Mouse (Mus musculus): Measurements from ENCODE around the gene Adar.
A peak's percentile ranks its signal among the peaks of the same experiment; 100 is the strongest.

The Adar gene

DNA sequence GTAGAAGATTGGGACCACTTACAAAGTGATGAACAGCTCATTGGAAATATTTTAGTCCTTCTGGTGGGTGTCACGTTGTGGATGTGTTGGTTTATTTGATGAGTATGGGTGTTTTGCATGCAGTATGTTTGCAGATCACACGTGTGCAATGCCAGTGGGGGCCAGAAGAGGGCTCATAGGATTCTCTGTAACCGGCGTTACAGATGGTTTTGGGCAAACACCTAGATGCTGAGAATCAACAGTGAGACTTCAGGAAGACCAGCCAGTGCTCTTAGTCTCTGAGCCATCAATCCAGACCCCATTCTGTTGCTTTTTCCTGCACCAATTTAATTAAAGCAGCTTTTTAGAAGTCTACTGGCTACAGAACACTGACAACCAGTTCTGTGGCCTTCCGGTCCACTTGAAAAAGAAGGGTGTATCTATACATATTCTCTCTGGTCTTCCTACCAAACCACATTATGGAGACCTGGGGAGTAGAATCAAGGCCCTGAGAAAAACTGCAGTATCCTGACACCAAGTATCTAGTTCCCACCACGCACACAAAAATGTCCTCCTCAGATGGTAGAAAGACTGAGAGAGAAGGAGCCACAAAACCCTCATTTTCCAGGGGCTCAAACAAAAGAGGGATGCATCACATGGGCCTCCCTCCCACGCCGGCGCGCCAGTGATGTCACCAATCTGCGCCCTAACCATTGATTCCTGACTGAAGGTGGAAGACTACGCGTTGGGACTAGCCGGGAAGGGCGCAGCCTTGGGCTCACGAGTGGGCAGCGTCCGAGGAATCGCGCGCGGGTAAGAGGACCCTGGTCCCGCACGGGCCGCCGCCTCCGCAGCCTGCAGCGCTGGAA, at the start of gene Adar:
Gene Adar, plus strand, starts transcription at position 664 of the 848 bp plus-strand sequence.
- peak; percentile 97 for DNase-seq

DNA sequence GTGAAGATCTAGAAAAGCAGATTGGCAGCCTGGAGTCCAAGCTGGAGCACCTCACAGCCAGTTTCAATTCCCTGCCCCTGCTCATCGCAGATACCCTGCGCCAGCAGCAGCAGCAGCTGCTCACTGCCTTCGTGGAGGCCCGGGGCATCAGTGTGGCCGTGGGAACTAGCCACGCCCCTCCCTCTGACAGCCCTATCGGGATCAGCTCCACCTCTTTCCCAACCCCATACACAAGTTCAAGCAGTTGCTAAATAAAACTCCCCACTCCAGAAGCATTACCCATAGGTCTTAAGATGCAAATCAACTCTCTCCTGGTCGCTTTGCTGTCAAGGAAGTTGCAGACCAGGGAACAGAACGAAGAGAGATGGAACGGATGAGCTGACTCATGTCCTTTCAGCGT, 47.7 kb upstream of the Adar start:
- DNase-seq: no peak

DNA sequence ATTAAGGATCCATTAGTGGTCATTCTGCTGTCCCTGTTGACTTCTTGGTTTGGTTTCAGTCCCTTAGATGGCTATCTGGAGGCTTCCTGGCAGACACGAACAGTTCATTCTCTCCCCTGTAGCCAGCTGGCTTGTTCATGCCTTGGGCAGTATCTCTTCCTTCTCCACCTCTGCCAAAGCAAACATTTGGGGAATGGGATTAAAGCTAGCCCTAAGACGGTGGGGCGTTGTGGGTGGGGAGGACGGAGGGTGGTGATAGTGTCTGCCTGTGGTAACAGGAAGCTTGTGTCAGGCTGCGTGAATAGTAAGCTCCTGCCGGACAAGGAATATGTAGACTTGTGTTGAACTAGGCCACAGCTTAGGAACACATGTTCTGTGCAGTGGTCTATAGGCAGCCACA, 43.5 kb upstream of the Adar start:
- peak; percentile 91 for DNase-seq

DNA sequence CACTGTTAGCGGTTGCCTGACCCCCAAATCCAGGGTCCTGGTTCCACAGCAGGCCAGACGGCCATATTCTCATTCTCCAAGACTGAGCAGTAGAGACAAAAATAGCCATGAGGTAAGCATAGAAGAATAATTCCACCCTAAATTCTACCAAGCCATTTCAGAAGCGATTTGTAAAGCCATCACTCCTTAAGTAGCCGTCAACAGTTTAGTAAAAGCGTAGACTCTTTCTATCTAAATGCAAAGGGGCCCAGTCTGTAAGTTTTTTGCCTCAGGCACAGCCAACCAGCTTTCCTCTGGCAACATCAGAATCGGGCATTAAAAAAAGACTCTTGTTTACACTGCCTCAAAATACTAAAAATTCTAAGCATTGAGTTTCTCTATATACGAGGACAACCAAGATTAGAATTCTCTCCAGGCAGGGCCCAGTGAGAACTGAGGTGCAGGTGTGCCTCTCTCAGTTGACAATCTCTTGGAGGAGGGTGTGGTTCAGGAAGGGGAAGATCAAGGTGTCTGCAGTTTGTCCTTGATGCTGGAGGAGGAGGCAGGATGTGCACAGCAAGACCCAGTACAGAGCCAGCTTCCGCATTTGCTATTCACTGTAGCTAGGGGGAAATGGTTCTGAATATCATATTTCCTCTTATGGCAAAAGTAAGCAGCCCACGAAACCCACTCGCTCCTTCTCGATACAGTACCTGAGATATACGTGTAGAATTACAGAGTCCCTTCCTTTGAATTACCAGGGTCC, 42.1 kb upstream of the Adar start:
- no peak for DNase-seq

DNA sequence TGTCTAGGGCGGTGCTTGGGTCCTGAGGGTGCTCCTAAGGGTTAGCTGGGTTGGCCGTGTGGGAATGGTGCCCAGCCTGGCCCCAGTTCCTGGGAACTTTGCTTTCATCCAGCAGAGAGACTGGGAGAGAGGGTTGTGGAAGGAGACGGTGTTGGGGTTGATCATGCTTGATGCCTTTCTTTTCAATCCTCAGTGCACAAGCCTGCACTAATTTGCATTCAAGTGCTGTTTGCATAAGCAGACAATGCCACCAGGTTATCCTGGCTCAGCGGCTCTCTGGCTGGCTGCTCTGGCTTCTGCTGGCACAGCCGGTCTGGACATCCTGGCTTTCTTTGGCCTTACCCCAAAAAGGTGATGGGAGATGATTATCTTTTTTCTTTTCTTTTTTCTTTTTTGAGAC, 37.2 kb upstream of the Adar start:
- no peak for DNase-seq

DNA sequence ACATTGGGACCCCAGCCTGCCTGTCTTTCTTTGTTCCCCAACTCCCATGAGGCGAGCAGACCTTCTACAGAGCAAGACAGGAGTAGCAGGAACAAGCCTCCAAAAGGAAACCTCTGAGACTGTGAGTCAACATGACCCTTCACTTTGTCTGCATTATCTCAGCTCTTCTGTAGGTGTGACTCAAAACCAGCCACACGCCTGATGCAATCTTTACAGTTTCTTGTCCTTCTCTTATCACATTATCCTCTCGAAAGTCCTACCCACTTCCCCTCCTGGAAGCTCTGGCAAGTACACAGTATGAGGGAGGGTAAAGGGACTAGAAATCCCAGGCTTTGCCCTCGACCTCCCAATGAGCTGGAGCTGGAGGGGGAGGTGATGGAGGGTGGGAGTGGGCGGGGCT, 28.8 kb upstream of the Adar start:
- no peak for DNase-seq

DNA sequence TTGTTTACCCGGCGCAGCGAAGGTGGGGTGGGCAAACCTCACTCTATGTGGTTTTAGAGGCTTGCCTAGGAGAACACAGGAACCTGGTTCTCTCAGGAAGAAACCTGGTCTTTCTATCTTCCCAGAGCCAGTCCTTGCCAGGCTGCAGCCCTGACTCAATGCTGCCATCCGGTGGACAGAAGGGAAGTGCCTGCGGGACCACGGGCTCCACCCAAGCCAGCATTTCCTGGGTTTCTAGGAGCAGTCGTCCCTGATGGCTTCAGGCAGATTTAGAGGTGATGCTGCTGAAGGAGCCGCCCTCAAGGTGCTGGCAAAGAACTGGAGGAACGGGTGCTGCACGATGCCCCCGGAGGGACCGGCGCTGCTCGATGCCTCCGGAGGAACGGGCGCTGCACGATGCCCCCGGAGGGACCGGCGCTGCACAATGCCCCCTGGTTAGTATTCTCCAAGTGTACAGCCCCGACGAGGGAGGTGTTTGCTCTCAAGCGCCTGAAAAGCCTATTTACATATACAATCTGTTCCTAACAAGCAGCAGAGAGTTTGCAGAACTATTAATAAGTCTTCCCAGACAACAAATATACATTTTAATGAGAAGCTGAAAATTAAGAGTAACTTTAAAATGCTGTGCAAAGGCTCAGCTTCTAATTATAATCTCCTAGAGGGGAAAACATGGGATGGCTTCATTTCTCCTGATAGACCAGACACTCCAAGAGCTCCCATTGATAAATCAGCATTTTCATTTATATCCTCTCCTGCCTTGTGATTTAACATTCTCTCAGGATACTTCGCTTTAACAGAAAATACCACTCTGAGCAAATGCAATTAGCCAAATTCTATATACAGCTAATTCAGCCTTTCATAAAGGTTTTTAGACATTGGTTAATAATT, 25.9 kb upstream of the Adar start:
- DNase-seq: peak; percentile 97

DNA sequence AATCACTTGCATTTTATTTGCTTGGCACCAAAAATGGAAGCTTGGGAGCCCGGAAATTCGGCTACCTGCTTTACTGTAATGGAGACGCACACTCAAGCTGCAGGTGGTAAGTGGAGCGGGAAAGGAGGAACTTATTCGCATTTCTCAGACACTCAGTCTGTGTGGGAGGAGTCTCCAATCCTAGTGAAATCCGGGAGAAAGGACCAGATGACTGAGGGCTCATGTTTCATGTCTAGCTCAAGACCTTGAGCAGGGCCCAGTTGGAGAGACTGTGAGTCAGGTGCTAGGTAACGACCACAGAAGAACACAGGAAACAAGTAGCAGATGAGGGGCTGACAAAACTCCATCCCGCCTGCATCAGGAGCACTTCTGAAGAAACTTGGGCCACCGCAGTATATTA, 23.0 kb upstream of the Adar start:
- no peak for DNase-seq

DNA sequence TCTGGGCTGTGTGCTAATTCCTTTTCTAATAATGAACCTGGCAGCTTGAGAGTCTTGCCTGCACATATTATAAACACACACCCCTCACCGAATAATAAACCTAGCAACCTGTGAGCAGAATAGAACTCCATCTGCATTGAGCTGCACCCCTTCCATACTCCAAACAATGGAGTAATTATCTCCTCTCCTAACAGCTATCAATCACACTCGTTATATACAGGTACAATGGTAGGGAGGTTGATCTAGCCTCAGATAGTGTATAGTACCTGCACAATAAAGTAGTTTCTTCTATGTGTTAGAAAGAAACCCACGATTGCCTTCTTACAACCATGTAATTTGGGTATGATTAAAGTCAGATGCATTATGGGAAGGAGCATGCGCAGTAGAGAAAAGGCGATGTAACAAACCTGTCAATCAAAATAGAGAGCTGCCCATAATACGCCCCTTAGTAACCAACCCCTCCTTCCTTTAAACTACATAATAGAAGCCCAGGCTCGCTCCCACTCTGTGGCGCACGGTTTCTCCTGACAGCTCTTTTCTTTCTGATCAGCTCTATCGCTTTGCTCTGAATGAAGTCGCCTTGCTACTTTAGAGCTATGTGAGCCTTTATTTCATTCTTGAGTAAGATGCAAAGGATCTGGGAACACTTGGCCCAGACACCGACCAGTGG, 18.5 kb upstream of the Adar start:
- DNase-seq: peak; percentile 35

DNA sequence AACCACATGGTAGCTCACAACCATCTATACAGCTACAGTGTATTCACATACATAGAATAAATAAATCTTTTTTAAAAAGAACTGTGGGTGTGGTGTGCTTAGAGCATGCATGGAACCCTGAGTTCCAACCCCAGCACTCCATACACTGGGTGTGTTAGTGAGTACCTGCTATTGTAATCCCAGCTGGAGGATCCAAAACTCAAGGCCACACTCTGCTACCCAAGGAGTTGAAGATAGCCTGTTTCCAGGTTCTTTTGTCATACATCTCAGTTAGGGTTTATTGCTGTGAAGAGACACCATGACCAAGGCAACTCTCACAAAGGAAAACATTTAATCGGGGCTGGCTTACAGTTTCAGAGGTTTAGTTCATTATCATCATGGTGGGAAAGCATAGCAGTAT, 15.9 kb upstream of the Adar start:
- DNase-seq: no peak

DNA sequence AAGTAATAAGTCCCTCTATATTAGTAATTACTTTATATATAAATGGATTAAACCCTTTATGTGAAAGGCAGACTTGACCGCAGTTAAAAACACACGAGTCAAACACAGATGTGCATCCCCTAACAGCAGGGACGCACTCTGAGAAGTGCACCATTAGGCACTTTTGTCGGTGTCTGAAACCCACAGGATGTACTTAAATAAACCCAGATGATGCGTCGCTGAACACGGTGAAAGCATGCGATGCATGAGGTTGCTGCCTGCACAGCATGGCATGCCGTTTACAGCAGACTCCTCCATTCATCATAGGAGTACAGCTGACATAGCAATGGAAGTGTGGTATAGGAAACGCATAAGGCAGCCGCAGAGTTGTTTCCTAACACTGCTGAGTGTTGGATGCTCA, 14.4 kb upstream of the Adar start:
- DNase-seq: peak; percentile 27

DNA sequence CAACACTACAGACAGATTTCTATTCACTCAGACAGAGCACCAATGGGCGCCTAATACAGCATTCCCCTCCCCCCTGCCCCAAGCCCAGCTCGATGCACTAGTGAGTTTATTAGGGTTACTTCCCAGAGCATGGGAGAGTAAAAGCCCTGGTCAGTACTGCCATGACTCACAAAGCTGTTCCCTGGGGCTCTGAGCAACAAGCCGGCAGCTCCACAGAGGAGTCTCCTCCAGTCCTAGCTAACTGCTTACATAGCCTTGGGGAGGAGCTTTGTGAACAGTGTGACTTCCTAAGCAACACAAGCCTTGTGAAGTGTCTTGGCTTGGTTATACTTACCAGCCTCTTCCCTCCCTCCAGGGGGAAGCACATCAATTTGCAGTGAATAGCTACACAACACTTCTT, 11.2 kb upstream of the Adar start:
- no peak for DNase-seq

DNA sequence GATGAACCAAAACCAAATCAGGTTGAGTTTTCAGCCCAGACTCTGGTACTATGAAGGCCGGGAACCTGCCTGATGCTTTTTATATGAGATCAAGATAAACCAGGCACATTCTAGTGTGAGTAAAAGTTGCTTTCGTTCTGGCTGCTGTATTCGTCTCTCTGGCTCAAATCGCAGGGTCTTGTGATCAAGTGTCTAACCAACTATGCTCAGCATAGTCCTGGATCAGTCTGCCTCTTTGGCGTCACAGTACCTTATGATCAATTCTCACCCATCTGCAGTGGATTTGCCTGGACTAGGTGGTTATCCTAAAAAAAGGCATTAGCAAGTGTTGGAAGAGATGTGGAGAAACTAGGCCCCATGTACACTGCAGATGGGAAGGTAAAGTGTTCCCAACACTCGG, 10.8 kb upstream of the Adar start:
- peak; percentile 72 for DNase-seq

DNA sequence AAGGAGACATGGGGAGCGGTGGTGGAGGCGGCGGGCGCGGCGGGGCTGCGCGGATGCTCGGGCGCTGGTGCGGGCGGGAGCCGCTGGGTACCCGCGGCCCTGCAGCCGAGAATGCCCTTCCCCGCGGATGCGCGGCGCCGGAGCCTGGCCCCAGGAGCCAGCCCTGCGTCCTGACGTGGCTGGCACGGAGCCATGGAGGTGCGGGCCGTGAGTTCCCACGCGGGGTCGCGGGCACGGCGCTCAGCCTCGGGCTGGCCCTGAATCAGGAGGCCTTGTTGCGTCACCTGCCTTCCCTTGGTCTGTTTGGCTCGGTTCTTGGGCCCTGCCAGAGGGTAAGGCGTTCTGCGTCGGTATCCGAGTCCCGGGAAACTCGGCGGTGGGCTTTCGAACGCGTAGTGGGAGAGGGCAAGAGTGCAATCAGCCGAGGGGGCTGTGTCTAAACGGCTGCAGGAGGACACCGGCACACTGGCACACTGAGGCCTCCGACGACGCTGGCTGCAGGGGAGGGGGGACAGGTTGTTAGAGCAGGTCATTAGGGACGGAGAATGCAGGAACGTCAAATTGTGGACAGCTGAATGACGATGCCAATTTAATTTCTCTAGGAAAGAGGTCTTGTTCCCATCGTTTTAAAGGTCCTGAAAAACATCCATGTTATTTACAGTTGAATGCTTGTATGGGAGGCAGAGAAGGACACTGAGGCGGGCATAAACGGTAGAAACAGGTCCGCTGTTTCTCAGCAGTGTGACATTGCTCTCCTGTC, 565 bp downstream of the Adar start:
- DNase-seq: peak; percentile 92

DNA sequence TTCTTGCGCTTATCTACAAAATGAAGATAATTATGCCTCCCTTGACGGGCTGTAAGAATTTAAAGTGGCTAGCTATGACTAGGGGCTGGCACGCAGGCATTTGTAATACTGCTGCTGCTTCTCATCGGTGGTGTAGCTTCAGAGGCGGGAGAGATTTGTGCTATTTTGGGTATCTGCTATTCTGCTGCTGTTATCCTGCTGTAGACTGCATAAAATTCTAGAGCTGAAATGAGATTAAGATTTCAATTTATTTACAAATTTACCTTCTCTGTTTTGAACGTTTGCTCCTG, 1.1 kb downstream of the Adar start:
- no peak for DNase-seq

DNA sequence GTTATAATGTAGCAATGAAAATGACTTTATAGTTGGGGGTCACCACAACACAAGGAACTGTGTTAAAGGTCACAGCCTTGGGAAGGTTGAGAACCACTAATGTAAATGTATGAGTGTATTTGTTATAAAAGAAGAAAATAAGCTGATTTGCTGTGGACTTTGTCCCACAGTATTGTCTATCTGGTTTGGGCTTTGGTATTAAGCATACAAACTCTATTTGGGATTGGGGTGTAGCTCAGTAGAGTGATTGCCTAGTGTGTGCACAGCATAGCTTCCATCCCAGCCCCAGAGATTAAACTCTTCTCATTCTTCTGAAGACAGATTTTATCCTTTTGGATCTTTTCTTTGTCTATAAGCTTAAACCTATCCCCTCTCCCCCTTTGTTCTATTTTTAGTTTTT, 7.2 kb downstream of the Adar start:
- no peak for DNase-seq

DNA sequence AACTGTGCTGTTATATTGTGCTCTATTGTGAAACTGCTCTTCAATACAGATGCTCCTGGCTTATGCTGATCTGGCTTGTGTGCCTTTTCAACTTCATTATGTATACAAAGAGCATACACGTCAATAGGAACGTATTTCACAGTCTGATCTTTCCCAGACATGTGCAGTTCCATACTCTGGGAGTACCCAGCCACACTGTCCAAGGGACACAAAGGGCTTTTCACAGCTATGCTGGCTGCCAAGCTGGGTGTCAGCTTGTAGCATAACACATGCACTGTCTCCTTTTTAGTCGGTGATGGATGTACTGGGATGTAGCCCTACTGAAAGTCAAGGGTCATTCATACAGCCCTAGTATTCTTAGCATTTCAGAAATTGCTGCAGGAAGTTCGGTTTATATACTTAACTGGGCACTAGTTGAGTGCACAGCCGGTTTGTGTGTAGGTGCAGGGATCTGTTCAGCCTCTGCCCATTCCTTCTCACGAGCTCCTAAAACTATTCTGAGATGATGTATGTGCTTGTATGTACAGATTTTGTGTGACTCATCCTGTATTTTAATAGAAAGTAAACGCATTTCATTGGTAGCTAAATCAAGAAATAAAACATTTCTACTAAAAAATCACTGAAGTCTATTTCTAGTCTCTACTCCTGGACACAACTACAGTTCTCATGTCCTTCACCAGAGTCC, 8.7 kb downstream of the Adar start:
- no peak for DNase-seq

DNA sequence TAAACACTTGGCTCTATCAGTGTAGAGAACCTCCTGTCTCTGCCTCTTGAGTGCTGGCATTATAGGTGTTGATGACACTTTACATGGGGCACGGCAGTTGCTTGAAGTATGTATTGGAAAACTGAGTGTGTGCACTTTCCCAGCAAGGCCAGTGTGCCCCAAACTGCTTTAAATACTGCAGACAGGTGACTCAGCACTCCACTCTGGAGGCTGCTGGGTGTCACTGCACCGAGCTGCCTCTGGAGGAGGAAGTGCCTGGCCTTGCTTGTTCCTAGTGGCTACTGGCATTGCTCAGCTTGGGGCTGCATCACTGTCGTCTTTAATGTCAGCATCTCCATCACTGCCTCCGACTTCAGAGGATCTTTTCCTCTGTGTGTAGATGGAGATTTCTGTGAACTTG, 12.2 kb downstream of the Adar start:
- DNase-seq: no peak

DNA sequence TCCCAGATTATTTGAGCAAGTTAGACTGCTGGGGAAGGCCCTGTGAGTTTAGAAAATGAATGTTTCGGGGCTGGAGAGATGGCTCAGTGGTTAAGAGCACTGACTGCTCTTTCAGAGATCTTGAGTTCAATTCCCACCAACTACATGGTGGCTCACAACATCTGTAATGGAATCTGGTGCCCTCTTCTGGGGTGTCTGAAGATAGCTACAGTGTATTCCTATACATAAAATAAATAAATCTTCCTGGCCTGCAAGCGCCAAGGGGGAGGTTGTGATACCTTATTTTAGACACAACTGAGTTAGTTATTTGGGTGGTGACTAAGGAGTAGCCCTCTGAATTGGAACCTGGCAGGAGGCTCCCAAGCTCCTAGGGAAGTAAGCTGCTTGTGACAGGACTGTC, 14.0 kb downstream of the Adar start:
- no peak for DNase-seq

DNA sequence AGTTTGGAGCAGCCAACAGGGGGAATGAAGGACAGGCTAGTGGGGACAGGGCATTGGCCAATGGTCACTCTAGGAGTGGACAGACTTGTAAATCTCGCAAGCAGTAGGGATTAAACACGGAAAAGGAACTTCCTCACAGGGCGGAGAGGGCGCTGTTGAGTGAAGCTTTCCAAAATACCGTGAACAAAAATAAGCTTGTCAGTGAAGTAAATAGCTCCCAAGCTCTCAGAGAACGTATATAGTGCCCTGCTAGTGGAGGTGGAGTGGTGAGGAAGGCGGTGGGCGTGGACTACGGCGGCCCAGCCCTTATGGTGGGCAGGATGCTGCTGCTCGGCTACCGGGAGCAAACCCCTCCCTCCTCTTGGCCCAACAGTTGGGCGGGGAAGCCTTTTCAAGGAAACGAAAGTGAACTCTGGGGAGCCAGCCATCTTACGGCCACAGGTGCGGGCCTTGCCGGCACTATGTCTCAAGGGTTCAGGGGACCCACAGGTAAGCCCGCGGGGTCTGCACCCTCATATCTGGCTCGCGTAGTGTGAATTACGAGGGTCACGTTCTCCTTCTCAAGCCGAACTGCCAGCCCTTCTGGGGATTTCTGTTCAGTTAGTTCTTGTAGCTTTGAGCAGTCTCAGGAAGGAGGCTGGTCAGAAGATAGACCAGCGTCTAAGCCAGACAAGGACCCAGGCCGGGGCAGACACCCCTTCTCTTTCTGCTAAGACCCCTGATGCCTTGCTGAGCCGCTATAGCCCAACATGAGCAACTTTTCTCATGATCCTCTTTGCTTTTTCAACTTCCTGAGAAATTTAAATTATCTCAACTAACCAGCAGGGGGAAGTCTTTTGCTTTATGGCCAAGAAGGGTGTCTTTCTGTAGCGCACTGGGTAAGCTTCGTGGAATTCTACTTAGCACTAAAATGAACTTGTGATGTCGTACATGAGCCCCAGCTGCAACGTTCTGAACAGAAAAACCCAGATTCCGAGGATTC, 15.8 kb downstream of the Adar start:
- peak; percentile 99 for DNase-seq

Measured in heart, adult 11 months (tissue).